Mouse (Mus musculus) thymus, postnatal 4 days (tissue): ENCODE results near the gene AC124108.1.
A peak's percentile ranks its signal among the peaks of the same experiment; 100 is the strongest.

ENCODE experiments used
- DNase-seq: peaks from one replicate; pipeline ENCODE4 v3.0.0; 2021

The AC124108.1 gene

GRCm38 (mm10) chr1:132165859-132166258 lies 25.4 kb upstream of the AC124108.1 start:
- DNase-seq, result peak; percentile 70

GRCm38 (mm10) chr1:132168115-132168767 lies 23.0 kb upstream of the AC124108.1 start:
- peak; percentile 55 for DNase-seq

- no peak for DNase-seq
Observed at GRCm38 (mm10) chr1:132170698-132171097, 20.6 kb upstream of the AC124108.1 start.

DNA sequence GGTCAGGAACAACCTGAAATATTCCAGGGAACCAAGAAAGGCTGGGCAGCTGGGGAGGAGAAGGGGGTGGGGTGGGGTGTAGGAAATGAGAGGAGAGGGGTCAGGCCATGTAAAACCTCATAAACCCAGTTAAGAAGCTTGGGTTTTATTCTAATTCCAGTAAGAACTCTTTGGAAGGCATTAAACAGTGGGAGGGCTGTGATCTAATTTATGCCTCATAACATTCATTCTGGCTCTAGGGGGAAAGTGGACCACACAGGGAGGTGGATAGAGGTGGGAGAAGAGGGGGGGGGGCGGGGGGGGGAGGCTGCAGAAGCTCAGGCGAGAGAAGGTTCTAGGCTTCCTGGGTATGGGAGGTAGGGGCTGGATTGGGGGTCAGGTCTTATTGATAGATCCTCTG lies 19.6 kb upstream of the AC124108.1 start:
- no peak for DNase-seq

- no peak for DNase-seq
Observed at GRCm38 (mm10) chr1:132186303-132186702, 5.0 kb upstream of the AC124108.1 start.

DNA sequence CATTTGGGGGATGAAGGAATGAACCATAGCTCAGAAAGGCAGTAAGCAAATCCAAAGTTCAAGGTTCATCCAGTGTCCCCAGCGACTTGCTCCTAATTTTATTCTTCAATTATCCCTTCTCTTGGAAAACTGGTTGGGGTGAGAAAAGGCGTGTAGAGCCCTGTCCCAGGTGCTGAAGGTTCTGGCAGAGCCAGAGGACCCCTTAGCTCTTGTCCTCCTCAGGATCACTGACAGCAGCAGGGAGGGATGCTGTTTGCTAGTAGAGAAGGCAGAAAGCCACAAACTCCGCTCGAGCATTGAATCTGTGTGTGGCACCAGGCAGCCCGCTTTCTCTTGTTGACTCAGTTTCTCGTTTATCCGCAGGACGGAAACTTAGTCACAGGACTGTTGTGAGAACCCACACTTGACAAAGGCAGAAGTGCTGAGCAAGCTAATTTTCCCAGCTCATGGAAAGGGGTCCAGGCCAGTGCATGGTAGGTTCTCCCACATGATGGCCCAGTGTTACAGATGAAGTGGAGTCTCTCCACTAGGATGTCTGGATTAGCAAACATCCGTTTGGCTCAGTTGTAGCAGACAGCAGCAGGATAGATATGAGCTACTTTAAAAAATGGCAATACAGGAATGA lies 2.7 kb upstream of the AC124108.1 start:
- DNase-seq, result no peak

DNA sequence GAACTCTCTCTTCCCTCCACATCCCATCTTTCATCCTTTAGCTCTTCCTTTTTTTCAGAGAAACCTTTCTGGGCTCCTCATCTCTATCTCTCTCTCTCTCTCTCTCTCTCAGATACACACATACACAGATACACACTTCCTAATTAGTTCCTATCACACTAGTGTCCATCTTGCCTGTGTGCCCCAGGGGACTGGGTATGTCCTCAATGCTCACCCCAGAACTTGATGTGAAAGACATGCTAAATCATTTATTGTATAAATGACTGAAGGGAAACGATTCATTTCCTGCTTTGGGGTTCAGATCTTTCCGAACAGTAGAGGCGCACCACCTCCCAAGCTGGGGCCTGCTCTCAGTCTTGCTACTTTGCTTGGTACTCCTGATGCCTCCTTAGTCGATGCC lies 2.0 kb upstream of the AC124108.1 start:
- no peak for DNase-seq

DNA sequence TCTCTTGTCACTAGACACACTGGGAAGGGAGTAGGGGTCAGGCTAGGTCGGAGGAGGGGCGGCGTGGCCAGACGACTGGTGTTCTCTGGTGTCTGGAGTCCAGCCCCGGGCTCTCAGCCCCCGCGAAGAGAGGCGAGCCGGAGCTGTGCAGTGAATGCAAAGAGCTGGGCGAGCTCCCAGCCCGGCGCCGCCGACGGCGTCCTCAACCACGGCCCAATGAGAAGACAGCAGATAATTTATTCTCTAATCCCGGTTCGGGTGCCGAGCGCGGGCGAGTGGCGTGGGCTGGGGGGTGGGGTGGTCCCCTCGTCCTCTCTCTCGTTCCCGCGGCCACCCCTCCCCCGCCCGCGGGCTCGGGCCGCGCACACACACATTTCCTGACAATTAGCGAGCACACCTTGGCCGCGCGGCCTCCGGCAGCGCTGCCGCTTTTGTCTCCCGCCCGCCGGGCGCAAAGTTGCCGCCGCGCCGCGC lies 1.2 kb upstream of the AC124108.1 start:
- DNase-seq, result peak; percentile 29

DNA sequence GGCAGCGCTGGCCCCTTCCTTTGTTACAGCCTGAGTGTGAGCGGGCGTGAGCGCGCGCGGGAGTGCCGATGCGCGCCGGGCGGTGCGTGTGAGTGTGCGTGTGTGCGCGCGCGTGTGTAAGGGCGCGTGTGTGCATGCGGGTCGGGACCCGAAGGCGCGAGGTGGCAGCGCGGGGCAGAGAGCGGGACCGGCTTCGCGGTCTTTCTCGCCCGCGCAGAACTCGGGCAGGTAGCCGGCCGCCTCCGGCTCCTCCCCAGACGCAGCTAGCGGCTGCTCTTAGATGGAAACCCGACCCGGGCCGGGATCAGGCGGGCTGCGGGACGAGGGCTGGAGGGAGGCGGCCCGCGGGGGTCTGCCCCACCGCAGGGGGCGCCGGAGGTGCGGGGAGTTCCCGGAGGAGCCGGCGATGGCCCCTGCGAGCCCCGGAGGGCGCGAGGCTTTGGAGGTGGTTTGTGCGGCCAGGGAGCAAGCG lies 600 bp upstream of the AC124108.1 start:
- DNase-seq, result peak; percentile 38

DNA sequence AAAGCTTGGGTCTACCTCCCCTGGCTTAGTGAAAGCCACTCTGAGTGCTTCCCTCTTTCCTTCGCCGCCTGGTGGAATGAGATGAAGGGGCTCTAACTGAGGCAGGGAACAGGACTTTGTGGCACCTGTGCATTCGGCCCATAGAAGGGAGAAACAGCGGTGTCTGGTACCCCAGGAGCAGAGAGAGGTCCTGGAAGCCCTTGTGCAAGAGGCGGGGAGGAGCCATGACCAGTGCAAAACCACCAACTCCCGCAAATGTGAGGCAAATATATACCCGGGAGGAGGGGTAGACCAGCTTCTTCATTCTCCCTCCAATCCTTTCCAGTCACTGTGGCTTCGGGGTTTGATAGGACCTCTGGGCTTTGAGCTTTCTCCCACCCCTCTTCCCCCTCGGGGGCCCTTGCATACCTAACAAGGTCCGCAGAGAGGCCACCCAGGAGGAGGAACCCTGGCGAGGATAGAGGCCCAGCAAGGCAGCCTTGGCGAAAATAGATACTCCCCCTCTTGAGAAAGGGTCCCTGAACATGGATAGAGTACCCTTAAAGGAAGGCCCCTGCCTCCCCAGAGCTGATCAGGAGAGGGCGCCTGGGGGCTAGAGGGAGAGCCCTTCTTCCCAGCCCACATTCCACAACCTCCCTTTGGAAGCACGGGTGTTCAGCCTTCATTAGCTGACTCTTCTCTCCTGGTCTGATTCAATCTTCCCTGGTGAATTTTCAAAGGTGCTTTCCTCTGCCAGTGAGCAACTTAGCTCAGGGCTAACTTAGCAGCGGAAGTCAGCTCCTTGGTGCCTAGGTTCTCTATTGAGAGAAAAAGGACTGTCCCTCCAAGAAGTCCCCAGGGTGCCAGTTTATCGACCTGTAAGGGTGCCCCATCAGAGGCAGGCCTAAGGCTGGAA lies 776 bp downstream of the AC124108.1 start:
- DNase-seq, result no peak

DNA sequence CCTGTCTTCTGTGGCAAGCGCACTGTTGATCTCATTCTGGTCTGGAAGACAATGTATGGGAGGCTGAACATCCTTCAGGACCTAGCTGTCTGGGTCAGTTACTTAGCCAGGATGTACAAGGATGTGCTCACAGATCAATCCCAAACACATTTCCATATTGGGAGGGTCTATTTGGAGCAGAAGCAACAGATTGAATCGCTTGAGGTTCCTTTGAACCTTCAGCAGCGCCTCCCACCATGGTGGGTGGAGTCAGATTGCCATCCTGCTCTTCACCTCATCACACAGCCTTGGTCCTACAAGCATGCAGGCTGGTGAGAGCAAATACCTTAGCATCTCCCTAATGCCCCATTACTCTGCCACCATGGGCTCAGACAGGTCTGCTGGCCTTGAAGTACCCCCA lies 2.5 kb downstream of the AC124108.1 start:
- DNase-seq, result no peak

DNA sequence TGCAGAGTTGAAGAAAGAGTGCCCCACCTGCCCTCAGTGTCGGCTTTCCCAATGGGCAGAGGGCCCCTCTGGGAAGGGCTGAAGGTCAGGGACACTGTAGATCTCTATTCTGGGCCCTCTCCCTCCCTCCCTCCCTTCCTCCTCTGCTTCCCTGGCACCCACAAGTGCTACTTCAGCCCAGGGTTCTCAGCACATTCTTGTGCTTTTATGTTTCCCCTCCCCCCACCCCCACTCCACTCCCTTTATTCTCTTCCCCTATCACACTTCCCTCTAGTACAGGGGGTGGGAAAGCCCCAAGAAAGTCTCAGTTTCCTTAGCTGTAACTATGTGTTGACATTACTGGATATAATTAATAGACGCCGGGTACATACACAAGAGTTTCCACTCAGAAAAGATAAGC lies 3.4 kb downstream of the AC124108.1 start:
- DNase-seq, result no peak

DNA sequence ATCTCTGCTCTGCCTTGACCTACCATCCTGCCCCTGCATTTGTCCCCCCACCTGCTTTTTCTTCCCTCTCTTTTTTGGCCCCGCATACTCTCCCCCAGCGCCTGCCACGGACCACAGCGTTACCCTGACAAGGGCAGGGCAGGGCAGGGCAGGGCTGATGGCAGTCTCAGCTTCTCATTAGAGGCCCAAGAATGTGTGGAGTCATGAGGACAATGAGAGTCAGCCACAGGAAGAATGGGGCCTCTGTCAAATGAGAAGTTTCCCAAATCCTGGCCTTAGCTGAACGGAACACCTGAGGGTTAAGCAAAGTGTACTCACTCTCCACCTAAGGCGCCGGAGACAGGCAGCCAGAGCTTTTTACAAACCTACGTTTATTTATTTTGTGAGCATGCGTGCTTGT lies 3.8 kb downstream of the AC124108.1 start:
- DNase-seq, result no peak

DNA sequence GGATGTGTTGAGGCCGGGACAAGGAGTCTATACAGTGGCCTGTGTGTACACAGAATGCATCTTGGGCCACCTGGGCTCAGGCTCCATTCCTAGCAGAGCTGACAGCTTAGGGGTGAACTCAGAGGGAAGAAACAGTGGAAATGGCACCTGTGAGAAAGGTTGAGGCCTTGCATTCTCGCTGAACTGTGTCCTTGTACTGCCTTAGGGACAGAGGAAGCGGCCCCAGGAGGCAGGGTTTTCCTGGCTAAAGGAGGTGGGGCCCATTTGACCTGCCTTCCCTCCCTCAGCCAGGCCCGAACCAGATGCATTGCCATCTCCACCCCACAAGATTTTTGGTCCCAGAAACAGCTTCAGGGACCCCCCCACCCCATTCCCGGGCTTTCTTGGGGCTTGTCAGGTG lies 4.4 kb downstream of the AC124108.1 start:
- DNase-seq, result no peak

- DNase-seq, result no peak
Observed at GRCm38 (mm10) chr1:132196337-132196736, 5.1 kb downstream of the AC124108.1 start.

DNA sequence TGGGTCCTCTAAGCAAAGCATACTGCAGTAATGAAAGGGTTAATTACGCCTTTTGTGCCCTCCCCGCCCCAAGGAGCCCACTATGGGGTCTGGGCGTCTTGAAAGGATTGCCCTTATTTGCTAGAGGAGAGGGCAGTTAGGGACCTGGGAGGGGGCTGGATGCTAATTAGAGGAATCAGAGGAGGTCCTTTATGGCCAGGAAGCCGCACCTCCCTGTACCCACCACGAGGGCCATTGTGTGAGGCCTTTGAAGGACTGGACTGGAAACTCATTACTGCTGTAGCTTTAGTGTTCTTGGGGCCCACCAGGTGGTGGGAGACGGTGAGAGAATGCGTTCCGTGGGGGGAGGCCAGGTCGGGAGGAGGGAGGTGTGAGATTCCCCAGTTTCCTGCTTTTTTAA lies 6.4 kb downstream of the AC124108.1 start:
- DNase-seq, result no peak

GRCm38 (mm10) chr1:132198401-132199071 lies 7.3 kb downstream of the AC124108.1 start:
- DNase-seq, result no peak

GRCm38 (mm10) chr1:132199244-132199643 lies 8.0 kb downstream of the AC124108.1 start:
- peak; percentile 0 for DNase-seq

GRCm38 (mm10) chr1:132199934-132200333 lies 8.7 kb downstream of the AC124108.1 start:
- DNase-seq, result peak; percentile 2

- DNase-seq, result peak; percentile 2
Observed at GRCm38 (mm10) chr1:132200562-132201510, 9.6 kb downstream of the AC124108.1 start.

GRCm38 (mm10) chr1:132201511-132201860 lies 10.2 kb downstream of the AC124108.1 start:
- no peak for DNase-seq

- DNase-seq, result no peak
Observed at GRCm38 (mm10) chr1:132201936-132202335, 10.7 kb downstream of the AC124108.1 start.
